Mouse (Mus musculus): ENCODE measurements around the gene Tmem217.

Gene Tmem217

DNA sequence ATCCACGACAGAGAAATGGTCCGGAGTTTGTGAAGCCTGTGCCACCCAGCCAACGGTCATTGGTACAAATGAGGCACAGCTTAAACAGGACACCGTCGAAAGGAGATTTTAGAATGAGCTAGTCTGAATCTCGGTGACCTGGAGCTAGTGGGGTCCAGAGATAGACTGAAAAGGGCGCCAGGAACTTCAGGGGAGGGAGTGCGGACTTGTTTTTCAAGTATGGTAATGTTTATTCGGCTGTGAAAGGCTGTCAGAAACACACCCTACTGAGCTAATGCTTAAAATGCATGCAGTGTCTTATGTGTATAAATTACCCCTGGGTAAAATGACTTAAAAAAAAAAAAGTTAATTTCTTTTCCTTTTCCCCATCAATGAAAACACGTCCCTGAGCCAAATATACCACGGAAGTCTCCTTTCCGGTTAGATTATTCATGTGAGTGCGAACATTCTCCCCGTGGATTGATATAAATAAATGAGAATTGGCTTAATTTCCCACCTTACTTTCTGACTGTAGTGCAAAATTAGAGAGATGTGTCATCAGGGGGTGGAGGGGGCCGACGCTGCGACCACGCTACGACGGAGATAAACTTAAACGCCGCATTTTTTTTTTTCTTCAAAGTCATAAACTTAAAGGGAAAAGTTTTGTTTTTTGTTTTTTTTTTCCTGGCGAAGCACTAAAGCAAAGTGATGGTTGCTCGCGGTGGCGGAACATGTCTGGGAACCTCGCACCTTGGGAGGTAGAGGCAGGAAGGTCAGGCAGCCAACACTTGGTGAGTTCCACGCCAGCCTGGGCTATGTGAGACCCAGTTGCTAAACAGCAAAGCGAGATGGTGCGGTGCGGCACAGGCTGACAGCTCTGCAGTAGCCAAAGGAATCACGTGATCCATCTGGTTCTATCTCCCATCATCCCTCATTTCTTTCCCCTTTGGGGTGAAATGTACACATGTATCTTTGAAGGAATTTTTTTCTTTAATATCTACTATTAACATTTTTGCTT lies 49.2 kb downstream of the Tmem217 start:
- DNase-seq (ENCODE audit: low read depth) = peak; percentile 79

DNA sequence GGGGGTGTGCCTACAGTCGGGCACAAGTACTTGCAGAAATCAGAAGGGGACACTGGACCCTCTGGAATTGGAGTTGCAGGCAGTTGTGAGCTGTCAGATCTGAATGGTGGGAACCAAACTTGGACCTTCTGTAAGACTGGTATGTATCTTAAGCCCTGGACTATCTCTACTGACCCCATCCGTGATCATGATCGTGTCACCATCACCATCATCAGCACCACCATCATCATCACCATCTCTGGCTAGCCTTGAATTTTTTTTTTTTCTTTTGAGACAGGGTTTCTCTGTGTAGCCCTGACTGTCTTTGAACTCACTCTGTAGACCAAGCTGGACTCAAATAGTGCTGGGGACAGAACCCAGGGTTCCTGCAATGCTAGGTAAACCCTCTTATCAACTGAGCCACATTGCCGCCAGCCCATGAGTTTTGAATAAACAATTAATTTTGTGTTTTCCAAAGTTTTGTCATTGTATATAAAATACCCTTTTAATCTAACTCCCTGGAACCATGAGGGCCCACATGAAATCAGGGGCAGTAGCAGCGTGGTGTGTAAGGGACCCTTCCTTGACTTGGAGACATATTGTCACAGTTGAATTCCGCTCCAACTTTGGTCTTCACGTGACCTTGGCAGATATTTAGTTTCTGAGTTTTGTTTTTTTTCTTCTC lies 50.0 kb downstream of the Tmem217 start:
- peak; percentile 71 for DNase-seq (ENCODE audit: low read depth)

DNA sequence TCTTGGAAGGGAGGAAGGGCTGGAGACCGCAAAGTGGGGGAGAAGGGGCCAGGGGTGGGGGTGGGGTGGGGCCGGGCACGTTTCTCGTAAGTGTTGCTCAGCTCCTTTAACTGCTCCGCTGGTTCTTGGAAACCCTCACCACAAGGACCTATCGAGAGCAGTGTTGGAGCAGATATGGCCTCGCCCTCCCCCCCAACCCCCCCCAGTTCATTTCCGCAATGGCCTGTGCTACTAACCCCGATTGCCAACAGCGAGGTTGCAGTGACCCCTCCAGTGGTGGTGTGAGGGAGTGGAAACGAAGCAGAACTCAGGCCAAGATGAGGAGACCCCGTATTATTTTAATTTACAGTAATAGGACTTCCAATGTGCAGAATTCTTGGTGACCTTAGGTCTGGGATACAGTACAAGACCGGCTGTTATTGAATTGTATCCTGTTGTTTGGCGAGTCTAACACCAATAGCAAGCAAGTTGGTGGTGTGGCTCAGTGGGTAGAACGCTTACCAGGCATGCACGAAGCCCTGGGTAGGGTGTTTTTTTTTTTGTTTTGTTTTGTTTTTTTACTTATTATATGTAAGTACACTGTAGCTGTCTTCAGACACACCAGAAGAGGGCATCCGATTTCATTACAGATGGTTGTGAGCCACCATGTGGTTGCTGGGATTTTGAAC lies 51.2 kb downstream of the Tmem217 start:
- peak; percentile 88 for DNase-seq (ENCODE audit: low read depth)

DNA sequence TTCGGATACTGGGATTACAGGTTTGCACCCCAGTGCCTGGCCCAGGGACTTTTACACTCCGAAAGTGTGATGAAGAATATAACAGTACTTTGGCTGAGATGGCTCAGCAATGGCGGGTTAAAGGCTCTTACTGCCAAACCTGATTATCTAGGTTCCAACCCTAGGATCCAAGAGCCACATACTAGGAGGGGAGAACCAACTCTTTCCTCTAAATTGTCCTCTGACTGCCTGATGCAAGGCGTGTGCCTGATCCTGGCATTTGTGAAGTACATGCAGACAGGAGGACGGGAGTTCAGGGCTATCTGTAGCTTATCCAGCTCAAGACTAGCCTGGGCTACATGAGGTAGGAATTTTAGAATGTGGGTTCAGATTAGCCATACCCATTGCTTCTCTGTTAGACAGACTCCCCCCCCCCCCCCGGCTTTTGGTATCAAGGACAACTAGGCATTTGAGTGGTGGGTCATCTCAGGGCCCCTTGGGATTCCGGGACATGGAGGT lies 51.9 kb downstream of the Tmem217 start:
- DNase-seq (ENCODE audit: low read depth) = peak; percentile 75

DNA sequence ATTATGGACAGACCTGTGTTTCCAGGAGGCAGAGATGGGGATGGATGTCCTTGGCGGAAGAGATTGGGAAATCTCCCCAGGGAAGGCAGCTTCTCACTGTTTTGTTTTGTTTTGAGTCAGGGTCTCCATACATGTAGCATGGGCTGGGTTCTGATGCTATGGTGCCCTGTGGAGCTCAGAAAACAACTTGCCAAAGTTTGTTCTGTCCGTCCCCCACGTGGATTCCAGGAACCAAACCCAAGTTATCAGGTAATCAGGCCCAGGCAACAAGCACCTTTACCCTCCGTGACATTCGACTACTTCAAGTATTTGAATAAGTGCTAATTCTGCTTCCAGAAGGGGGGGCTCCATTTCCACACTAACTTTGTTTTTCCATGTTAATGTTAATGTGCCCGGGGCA lies 52.7 kb downstream of the Tmem217 start:
- DNase-seq (ENCODE audit: low read depth) = peak; percentile 79

DNA sequence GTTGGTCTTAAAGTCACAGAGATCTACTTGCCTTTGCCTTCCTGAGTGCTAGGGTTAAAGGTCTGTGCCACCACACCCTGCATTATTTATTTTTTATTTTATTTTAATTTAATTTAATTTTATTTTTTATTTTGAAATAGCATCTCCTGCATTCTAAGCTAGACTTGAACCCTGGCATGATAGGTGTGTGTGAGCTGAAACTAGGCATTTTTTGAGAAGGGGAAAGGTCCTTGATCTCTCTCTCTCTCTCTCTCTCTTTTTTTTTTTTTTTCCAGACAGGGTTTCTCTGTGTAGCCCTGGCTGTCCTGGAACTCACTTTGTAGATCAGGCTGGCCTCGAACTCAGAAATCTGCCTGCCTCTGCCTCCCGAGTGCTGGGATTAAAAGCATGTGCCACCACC lies 53.2 kb downstream of the Tmem217 start:
- DNase-seq (ENCODE audit: low read depth) = peak; percentile 63

DNA sequence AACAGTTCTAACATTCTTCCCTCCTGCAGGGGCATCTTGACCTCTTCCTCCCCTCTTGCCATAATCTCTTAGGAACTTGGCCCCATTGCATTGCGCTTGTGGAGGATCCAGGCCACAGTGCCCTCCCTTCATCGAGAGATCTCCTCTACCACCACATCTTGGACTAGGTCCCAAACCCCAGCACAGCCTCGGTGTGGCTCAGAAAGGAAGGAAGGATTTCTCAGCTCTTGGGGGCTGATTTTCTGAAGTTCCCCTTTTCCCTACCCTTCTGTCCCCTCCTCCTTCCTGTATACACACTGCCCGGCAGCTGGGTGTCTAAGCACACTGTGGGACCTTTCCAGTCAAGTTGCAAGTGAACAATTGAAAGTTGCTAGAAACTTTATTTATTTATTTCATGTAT lies 54.2 kb downstream of the Tmem217 start:
- peak; percentile 74 for DNase-seq (ENCODE audit: low read depth)

DNA sequence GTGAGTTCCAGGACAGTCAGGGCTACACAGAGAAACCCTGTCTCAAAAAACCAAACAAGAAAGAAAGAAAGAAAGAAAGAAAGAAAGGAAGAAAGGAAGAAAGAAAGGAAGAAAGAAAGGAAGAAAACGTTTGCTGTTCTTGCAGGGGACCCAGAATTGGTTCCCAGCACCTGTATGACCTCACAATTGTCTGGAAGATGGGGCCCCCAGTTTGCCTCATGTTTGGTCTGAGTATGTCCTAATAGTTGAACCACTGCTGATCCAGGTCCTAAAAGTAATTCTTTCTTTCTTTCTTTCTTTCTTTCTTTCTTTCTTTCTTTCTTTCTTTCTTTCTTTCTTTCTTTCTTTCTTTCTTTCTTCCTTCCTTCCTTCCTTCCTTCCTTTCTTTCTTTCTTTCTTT lies 54.7 kb downstream of the Tmem217 start:
- DNase-seq (ENCODE audit: low read depth) = peak; percentile 57

DNA sequence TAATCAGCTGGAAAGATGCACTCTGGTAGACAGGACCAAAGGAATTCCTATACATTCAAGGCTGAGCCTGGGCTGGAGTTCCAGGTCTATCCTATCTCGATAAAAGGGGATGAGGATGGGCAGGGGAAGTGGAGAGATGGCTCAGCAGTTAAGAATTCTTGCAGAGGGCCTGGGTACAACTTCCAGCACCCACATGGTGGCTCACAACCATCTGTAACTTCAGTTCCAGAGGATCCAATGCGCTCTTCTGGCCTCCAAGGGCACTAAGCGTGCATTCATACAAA lies 55.2 kb downstream of the Tmem217 start:
- DNase-seq (ENCODE audit: low read depth) = peak; percentile 63

DNA sequence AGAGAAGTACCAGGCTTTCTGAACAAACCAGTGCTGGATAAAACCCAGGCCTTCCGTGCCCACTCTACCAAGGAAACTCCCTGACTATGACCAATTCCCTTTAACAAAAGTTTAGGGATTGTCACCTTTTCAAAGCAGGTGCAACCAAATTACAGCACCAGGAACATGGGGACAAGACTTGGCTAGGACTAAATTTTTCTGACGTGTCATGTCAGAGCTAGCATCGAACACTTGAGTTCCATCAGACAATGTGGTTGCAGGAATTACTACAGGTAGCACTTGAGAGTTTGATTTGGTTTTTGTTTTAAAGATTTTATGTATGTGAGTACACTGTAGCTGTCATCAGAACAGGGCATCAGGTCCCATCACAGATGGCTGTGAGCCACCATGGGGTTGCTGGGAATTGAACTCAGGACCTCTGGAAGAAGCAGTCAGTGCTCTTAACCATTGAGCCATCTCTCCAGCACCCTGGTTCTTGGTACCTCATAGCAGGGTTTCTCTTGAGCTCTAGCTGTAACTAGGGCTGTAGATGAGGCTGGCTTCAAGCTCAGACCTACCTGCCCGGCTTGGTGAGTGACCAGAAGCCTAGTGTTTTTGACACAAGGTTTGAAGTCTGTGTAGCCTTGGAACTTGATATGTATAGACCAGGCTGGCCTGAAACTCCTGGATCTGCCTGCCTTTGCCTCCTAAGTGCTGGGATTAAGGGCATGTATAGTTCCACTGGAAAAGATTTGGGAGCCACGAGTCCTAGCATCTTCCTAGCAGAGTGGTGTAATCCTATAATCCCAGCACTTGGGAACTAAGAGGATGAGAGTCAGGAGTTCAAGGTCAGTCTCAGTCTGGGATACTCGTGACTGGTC lies 55.7 kb downstream of the Tmem217 start:
- peak; percentile 74 for DNase-seq (ENCODE audit: low read depth)

DNA sequence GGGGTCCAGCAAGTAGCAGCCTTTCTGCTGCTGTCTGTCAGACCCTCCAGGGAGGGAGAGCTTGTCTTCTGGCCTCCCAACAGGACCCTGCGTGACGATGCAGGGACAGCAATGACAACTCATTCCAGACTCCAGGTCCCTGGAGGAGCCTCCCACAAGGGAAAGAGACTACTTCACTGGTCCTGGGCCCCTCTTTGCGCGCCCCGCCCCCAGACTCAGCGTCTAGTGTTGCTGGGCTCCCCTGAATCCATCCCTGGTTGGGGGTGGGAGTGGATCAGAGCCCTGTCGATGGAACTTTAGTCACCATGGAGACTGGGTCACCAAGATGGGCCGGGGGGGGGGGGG lies 57.5 kb downstream of the Tmem217 start:
- DNase-seq (ENCODE audit: low read depth) = no peak

DNA sequence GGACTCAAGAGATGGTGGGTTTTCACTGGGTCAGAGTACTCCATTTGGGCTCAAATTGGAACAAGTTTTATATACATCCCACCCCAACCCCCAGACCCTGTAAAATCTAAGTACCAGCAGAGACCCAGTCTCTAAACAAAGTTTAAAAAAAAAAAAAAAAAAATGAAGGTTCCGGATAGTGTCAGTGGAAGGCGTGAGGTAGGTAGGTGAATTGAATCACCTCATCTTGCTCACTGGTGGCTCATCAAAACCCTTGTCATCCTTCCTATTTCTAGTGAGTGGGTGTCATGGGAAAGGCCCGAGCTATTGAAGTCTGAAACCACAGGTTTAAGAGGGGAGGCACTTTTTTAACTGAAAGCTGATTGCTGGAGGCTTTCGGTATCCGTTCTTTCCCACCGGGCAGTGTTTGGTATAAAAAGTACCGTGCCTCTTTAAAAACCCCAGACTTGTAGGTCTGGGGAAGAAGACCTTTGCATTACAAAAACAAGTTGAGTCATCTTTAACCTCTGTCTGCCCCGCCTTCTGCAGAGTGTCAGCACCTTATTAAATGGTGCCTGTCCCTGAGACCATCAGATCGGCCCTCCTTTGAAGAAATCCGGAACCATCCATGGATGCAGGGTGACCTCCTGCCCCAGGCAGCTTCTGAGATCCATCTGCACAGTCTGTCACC lies 58.0 kb downstream of the Tmem217 start:
- peak; percentile 95 for DNase-seq (ENCODE audit: low read depth)

DNA sequence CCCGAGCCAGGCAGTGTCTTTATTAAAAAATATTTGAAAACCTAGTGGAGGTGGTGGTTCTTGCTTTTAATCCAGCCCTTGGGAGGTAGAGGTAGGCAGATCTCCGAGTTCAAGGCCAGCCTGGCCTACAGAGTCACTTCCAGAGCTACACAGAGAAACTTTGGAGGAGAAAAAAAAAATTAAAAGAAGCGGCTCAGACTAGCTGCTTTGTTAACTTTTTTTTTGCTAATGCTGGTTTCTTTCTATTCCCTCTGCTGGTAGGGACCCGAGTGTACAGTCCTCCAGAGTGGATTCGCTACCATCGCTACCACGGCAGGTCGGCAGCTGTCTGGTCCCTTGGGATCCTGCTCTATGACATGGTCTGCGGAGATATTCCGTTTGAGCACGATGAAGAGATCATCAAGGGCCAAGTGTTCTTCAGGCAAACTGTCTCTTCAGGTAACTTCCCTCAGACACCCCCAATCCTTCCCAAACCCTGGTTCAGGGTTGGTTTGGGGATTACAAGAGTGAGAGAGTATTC lies 58.7 kb downstream of the Tmem217 start:
- peak; percentile 79 for DNase-seq (ENCODE audit: low read depth)

DNA sequence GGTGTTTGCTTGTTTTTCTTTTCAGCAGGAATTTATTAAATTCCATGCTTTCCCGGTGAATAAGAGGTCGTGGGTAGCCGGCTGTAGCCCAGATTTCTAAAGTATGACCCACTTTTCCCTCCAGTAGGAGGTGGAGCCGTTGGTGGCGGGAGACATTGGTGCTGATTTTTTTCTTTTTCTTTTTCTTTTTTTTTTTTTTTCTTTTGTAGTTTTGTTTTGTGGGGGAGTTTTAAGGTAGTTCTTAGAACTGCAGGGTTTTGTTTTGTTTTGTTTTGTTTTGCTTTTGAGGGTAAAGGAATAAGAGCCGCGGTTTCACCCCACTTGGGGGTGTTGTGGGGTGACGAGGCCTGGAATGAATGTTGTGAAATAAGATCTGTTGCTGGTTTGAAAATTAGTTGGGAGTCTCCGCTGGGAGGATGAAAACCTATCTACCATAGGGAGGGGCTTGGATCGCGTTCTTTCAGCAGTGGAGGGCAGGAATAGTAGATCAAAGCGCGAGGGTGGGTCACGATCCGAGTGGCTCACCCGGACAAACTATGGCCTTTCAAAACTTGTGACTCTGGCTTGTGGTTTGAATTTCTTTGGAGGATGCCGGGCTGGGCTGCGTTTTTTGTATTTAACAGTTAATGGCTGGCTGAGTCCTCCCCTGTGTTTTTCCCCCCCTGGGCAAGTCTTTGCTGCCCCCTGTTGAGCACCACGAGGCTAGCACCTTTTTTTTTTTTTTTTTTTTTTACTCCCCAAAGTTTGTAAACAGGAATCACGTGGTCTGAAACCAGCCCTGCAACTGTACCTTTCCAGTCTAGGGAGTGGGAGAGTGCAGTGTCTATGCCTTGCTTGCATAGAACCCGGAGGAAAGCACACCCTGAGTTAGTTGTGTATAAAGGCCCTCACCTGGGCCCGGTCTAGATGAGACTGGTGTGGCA lies 59.7 kb downstream of the Tmem217 start:
- peak; percentile 95 for DNase-seq (ENCODE audit: low read depth)

DNA sequence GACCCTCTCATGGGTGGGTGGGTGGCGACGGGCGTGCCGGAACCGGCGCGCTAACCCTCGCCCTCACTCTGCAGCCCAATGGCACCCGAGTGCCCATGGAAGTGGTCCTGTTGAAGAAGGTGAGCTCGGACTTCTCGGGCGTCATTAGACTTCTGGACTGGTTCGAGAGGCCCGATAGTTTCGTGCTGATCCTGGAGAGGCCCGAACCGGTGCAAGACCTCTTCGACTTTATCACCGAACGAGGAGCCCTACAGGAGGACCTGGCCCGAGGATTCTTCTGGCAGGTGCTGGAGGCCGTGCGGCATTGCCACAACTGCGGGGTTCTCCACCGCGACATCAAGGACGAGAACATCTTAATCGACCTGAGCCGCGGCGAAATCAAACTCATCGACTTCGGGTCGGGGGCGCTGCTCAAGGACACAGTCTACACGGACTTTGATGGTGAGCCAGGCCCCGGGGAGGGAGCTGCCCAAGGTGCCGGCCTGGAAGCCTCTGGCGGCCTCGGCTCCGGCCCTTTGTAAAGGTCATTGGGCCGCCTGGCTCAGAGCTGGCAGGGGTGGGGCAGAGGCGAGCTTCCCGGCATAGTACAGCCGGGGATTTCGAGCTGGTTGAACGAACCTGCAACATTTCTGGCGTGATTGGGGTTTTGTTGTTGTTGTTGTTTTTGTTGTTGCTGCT lies 60.5 kb downstream of the Tmem217 start:
- peak; percentile 81 for DNase-seq (ENCODE audit: low read depth)

DNA sequence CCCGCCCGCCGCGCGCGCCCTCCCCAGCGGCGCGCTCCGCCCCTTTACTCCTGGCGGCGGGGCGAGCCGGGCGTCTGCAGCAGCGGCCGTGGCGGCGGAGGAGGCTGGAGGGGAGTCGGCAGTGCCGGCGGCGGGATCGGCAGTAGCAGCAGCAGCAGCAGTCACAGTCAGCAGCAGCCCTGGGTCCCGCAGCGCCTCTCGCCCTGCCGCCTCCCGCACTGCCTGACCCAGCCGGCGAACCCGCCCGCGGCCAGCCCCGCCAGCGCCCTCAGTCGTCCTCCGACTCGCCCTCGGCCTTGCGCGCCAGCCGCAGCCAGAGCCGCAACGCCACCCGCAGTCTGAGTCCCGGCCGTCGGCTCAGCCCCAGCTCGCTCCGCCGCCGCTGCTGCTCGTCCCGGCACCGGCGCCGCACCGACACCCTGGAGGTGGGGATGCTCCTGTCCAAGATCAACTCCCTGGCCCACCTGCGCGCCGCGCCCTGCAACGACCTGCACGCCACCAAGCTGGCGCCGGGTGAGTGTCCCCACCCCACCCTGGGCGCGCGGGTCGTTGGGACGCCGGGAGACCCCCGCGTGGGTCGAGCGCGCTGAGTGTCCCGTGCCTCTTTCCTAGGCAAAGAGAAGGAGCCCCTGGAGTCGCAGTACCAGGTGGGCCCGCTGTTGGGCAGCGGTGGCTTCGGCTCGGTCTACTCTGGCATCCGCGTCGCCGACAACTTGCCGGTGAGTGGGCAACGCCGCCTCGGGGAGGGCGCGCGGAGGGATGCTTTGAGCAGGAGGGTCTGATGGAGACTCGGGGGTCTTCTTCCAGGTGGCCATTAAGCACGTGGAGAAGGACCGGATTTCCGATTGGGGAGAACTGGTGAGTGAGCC lies 61.2 kb downstream of the Tmem217 start, which contains the start of gene Pim1:
Gene Pim1 (plus strand): TSS at position 41 of the 869 bp plus-strand sequence.
- DNase-seq (ENCODE audit: low read depth) = no peak

DNA sequence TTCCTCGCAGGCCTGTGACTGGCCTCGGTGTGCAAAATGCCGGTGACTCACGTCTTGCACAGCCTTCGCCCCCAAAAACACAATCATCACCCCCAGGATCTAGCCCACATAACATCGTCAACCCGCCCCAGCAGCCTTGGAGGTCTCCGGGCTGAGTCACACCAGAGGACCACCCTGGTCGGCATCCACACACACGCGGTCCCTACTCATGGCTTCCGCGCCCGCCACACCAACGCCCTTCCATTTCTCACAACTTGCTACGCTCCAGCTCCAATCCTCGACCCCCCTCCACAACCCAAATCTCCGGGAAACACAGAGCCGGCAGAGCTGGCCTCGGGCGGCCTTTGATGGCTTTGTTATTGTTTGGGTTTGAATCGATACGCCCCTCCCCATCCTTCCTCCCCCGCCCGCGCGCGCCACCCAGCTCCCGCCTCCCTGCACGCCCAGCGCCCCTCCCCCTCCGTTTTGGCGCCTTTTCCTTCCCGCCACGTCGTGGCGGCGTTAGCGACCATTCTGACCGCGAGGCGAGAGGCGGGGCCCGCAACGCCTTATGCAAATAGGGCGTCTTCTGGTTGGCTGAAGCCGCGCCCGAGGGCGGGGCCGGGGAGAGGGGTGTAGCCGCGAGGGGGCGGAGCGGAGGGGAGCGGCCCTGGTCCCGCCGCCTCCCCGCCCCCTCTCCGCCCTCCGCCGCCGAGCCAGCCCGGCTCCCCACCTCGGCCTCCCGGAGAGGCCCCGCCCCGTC lies 62.0 kb downstream of the Tmem217 start:
- DNase-seq (ENCODE audit: low read depth) = peak; percentile 100
